Mouse (Mus musculus) CH12.LX (cell line): Measurements from ENCODE around the gene Mrps36. TPM values are rescaled to one million over a fixed set of nuclear protein-coding genes. Genes with fewer than 3 reads are reported as not detected.

Experiments used
- DNase-seq: peaks from one replicate; pipeline ENCODE4 v3.0.0-alpha.2; 2013; ENCODE audit errors: extremely low read depth
- H3K27ac ChIP-seq: 2 replicates; pipeline ENCODE4 v1.5.1; 2012; ENCODE audit warnings: low read depth, mild to moderate bottlenecking, control low read depth, moderate library complexity; ENCODE audit not compliant: insufficient read depth
- H3K27me3 ChIP-seq: replicated peaks from 2 replicates; pipeline ENCODE3; 2012; ENCODE audit warnings: inconsistent platforms
- H3K36me3 ChIP-seq, 2 experiments: replicated peaks in 1 of 2; 2 replicates each; pipeline versions ENCODE3 to v1.6.1; 2012; ENCODE audit warnings: inconsistent platforms in 1 of 2, low read length in 1 of 2, mild to moderate bottlenecking in 1 of 2, mixed read lengths in 1 of 2, moderate library complexity in 1 of 2; ENCODE audit not compliant: control insufficient read depth in 1 of 2, insufficient read depth in 1 of 2
- H3K4me1 ChIP-seq, 2 experiments: 2 replicates each; pipeline ENCODE4 v1.6.1; 2012; ENCODE audit warnings: inconsistent platforms in 1 of 2, moderate library complexity in 1 of 2; ENCODE audit not compliant: insufficient read depth in 2 of 2, control insufficient read depth in 1 of 2
- H3K4me2 ChIP-seq: 2 replicates; pipeline ENCODE4 v1.6.1; 2012; ENCODE audit warnings: low read depth, mild to moderate bottlenecking, control low read depth; ENCODE audit not compliant: poor library complexity, insufficient read depth, severe bottlenecking
- H3K4me3 ChIP-seq, 3 experiments: fragments of 150-350 bp in 1 of 3; sonication (generic) in 1 of 3; replicated peaks in 1 of 3; 2 replicates each; pipeline versions ENCODE3 to v1.5.1; 2011 to 2012; ENCODE audit warnings: low read depth in 2 of 3, low read length in 2 of 3, mild to moderate bottlenecking in 2 of 3, moderate library complexity in 2 of 3, control low read depth in 1 of 3, improper control_type of control experiment in 1 of 3, inconsistent platforms in 1 of 3, mixed read lengths in 1 of 3; ENCODE audit not compliant: poor library complexity in 1 of 3
- H3K79me2 ChIP-seq: replicated peaks from 2 replicates; pipeline ENCODE4 v1.6.1; 2012; ENCODE audit warnings: mild to moderate bottlenecking, moderate library complexity; ENCODE audit not compliant: control insufficient read depth, poor library complexity, insufficient read depth, severe bottlenecking; ENCODE audit errors: extremely low read depth
- H3K9ac ChIP-seq: 2 replicates; pipeline ENCODE4 v1.6.1; 2012; ENCODE audit warnings: low read depth, mild to moderate bottlenecking, control low read depth, moderate library complexity; ENCODE audit not compliant: insufficient read depth
- H3K9me3 ChIP-seq: replicated peaks from 2 replicates; pipeline ENCODE3; 2012; ENCODE audit warnings: low read length, inconsistent platforms, mixed read lengths
- BHLHE40 ChIP-seq: IDR thresholded peaks from 2 replicates; pipeline ENCODE4 v1.6.1; 2011; ENCODE audit warnings: mild to moderate bottlenecking, low read depth, low read length, improper control_type of control experiment
- CHD2 ChIP-seq: IDR thresholded peaks from 2 replicates; pipeline ENCODE4 v1.6.1; 2011; ENCODE audit warnings: low read length, improper control_type of control experiment
- CTCF ChIP-seq, 2 experiments: IDR thresholded peaks in 1 of 2; conservative IDR thresholded peaks in 1 of 2; 2 replicates each; pipeline ENCODE4 v1.5.1; 2011 to 2012; ENCODE audit warnings: low read depth in 2 of 2, low read length in 2 of 2, improper control_type of control experiment in 1 of 2, inconsistent platforms in 1 of 2, mild to moderate bottlenecking in 1 of 2, moderate library complexity in 1 of 2
- E2F4 ChIP-seq: IDR thresholded peaks from 2 replicates; pipeline ENCODE4 v1.6.1; 2011; ENCODE audit warnings: low read depth, low read length, improper control_type of control experiment; ENCODE audit not compliant: insufficient replicate concordance
- GABPA ChIP-seq: IDR thresholded peaks from 2 replicates; pipeline ENCODE4 v1.6.1; 2012; ENCODE audit warnings: low read depth, low read length, improper control_type of control experiment, inconsistent platforms; ENCODE audit not compliant: insufficient replicate concordance
- HCFC1 ChIP-seq: IDR thresholded peaks from 2 replicates; pipeline ENCODE4 v1.6.1; 2012; ENCODE audit warnings: low read depth, mild to moderate bottlenecking, inconsistent platforms, low read length, improper control_type of control experiment
- JUND ChIP-seq: conservative IDR thresholded peaks from 2 replicates; pipeline ENCODE4 v1.6.1; 2011; ENCODE audit warnings: low read depth, low read length, improper control_type of control experiment
- MAFK ChIP-seq: IDR thresholded peaks from 2 replicates; pipeline ENCODE4 v1.6.1; 2011; ENCODE audit warnings: low read length, improper control_type of control experiment; ENCODE audit not compliant: insufficient replicate concordance
- MEF2A ChIP-seq: IDR thresholded peaks from 2 replicates; pipeline ENCODE4 v1.6.1; 2014; ENCODE audit warnings: low read depth, mild to moderate bottlenecking, inconsistent platforms, low read length, improper control_type of control experiment, borderline replicate concordance
- MXI1 ChIP-seq: IDR thresholded peaks from 2 replicates; pipeline ENCODE4 v1.6.1; 2011; ENCODE audit warnings: mild to moderate bottlenecking, low read depth, low read length, improper control_type of control experiment
- PAX5 ChIP-seq: IDR thresholded peaks from 2 replicates; pipeline ENCODE4 v1.6.1; 2012; ENCODE audit warnings: low read length, inconsistent platforms, mixed read lengths
- RAD21 ChIP-seq: IDR thresholded peaks from 2 replicates; pipeline ENCODE4 v1.6.1; 2011; ENCODE audit warnings: low read depth, mild to moderate bottlenecking, low read length, improper control_type of control experiment, moderate library complexity
- RCOR1 ChIP-seq: conservative IDR thresholded peaks from 2 replicates; pipeline ENCODE4 v1.6.1; 2012; ENCODE audit warnings: low read depth, mild to moderate bottlenecking, inconsistent platforms, low read length, improper control_type of control experiment
- SIN3A ChIP-seq: IDR thresholded peaks from 2 replicates; pipeline ENCODE4 v1.6.1; 2012; ENCODE audit warnings: low read length, improper control_type of control experiment, inconsistent platforms
- SMC3 ChIP-seq: IDR thresholded peaks from 2 replicates; pipeline ENCODE4 v1.6.1; 2011; ENCODE audit warnings: low read depth, low read length, improper control_type of control experiment
- USF1 ChIP-seq: IDR thresholded peaks from 2 replicates; pipeline ENCODE4 v1.6.1; 2014; ENCODE audit warnings: low read depth, mild to moderate bottlenecking, inconsistent platforms, low read length, improper control_type of control experiment
- USF2 ChIP-seq: conservative IDR thresholded peaks from 2 replicates; pipeline ENCODE4 v1.6.1; 2011; ENCODE audit warnings: low read depth, low read length, improper control_type of control experiment
- ZMIZ1 ChIP-seq: IDR thresholded peaks from 2 replicates; pipeline ENCODE4 v1.6.1; 2012; ENCODE audit warnings: low read depth, mild to moderate bottlenecking, inconsistent platforms, low read length, improper control_type of control experiment
- ZNF384 ChIP-seq: IDR thresholded peaks from 2 replicates; pipeline ENCODE4 v1.6.1; 2012; ENCODE audit warnings: low read depth, low read length, improper control_type of control experiment, inconsistent platforms
- dilution Hi-C: fragments of 300-500 bp; cut with MboI; formaldehyde crosslinking; loops from 2 replicates; pipeline ENCODE4 v1.14.3; 2020; ENCODE audit warnings: low sequenced_read_pairs; ENCODE audit not compliant: extremely low pct_unique_long_range_greater_than_20kb, extremely low pct_ligation_motif_present
- in situ Hi-C: fragments of 300-500 bp; cut with MboI; formaldehyde crosslinking; loops from 3 replicates; pipeline ENCODE4 v1.14.3; 2019; ENCODE audit warnings: low sequenced_read_pairs, low pct_ligation_motif_present, low pct_unique_long_range_greater_than_20kb, mixed read lengths
- polyA plus RNA-seq: library from polyadenylated mRNA; unstranded; fragments of >175 nt; gene quantifications from 2 replicates; pipeline ENCODE4 v1.2.1, GENCODE M21; 2012; ENCODE audit warnings: low read depth; ENCODE audit not compliant: insufficient read length
- total RNA-seq, 2 experiments: library from RNA; depleted of rRNA; stranded (reverse); fragments of 300-350 nt in 1 of 2; fragments of >200 nt in 1 of 2; gene quantifications; 2 replicates each; pipeline ENCODE4 v1.2.3; 2012 to 2014

The Mrps36 gene
- total and polyA plus RNA-seq, 3 experiments: 70.0 to 94.0 (median 89.3) TPM

DNA sequence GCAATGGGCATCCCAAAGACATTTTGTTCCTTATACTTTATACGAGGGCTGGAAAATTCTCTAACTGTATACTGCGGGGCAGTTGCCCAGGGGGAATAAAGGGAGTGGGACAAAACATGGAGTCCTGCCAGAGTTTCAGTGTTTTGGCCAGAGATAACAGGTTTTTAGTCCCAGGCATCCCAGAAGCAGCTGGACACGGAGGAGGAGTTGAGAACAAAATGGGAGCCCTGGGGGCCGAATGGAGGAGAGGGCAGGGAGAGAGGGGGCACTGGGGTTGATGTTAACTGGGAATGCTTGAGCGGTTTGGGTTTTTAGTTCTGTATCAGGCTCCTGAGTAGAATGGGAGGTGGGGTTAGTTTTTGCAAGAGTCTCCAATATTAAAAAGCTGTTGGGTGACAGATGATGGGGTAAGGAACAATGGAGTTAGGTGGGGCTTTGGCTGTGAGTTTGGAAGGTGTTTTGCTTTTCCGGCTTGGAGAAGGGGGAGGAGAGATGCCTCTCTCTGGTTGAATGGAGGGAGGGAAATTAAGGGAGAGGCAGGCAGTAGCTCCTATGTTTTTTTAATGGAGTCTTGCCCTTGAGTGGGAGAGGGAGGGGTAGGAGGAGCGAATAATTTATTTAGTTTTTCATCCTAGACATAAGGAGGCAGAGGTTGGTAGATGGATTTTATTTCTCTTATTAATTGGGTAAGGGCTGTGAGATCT lies 20.3 kb downstream of the Mrps36 start:
- H3K9me3 ChIP-seq: no peaks in the 10 kb centered on the region

DNA sequence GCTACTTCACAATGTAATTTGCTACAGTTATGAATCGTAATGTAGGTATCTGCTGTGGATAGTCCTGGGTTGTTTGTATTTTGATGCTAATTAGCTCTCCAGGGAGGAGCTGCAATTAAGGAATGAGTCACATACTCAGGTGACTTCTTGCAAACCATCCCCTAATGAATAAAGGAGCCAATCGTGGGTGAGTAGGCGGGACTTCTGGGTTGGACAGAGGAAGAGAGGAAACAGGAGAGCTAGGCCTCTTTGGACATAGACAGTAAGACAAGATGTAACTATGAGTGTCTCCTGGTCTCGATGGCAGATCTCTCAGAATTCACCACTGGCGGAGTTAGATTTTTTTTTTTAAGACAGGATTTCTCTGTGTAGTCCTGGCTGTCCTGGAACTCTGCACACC lies 22.8 kb downstream of the Mrps36 start:
- in situ Hi-C loops: no loop called here
- dilution Hi-C loops: no loop called here
- Histone ChIP-seq H3K36me3 (peaks cover 36 to 71% of the 10 kb centered on the region in 2 experiments), H3K9me3 (no peaks in the 10 kb centered on the region), H3K27me3 (no peaks in the 10 kb centered on the region), H3K27ac (no peak overlapping the region), H3K79me2 (peaks cover 26% of the 10 kb centered on the region; the same call in 1 of the 2 replicates), H3K9ac (no peak overlapping the region), H3K4me1 (no peaks in the 10 kb centered on the region; a peak in 1 of 4 replicates), H3K4me3 (no peak overlapping the region), H3K4me2 (no peak overlapping the region)
- no peak for DNase-seq
- TF ChIP-seq E2F4 (no peak), CTCF (conservative IDR thresholded peaks at IDR 0.05 in 1 of 2, IDR thresholded peaks at IDR 0.05 in 1 of 2; ENCODE audit: low read depth in 2 of 2, low read length in 2 of 2) (no peak)

More for the DNA sequence above, 20.3 kb downstream of the Mrps36 start:
- dilution Hi-C loops: no loop called here
- in situ Hi-C loops: no loop called here
- H3K27ac ChIP-seq: no peak overlapping the region
- peaks cover 46% of the 10 kb centered on the region for H3K79me2 ChIP-seq
- no peak overlapping the region for H3K4me2 ChIP-seq
- no peak for DNase-seq
- no peak overlapping the region for H3K4me3 ChIP-seq
- no peak overlapping the region for H3K9ac ChIP-seq
- no peak for TF ChIP-seq RAD21
- no peak for TF ChIP-seq USF1
- no peak for TF ChIP-seq ZMIZ1
- TF ChIP-seq SMC3: no peak
- no peak for TF ChIP-seq SIN3A
- TF ChIP-seq JUND: no peak
- TF ChIP-seq MEF2A: no peak
- TF ChIP-seq HCFC1: no peak
- TF ChIP-seq GABPA: no peak
- TF ChIP-seq MAFK: no peak
- TF ChIP-seq USF2: no peak
- TF ChIP-seq BHLHE40: no peak
- TF ChIP-seq RCOR1: no peak
- TF ChIP-seq MXI1: no peak
- TF ChIP-seq PAX5: no peak
- no peak for TF ChIP-seq E2F4
- TF ChIP-seq ZNF384: no peak
- no peak for TF ChIP-seq CHD2
- TF ChIP-seq, all 38 proteins: peak for 0
- H3K27me3 ChIP-seq: no peaks in the 10 kb centered on the region
- peaks cover 0 to 10% of the 10 kb centered on the region in 2 experiments; a peak in 2 of 4 replicates for H3K4me1 ChIP-seq
- peaks cover 30 to 71% of the 10 kb centered on the region in 2 experiments for H3K36me3 ChIP-seq
